ENCODE assay signal across 25 mouse cellular contexts in the genomic region with DNA sequence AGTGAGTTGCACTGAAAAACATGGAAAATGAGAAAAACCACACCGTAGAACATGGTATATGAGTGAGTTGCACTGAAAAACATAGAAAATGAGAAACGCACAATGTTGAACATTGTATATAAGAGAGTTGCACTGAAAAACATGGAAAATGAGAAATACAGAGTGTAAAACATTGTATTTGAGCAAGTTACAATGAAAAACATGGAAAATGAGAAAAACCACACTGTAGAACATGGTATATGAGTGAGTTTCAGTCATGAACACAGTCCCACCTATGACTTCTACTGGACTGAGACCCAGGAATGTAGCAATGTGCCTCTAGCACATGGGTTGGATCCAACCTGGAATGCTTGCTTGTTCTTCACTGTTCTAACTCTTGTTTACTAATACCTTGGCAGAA.
"Had no signal": no experiment of that assay in that cellular context is flagged by ENCODE, and none has a peak within 500 bp of the region (broad histone marks: within the 10 kb centered on the region; RNA-seq: fewer than 3 reads in every experiment).

No protein-coding gene starts in this region.

- ATAC-seq: hindbrain, postnatal 0 days; intestine, embryonic 16.5 days; liver, embryonic 12.5 days had no signal

- H3K4me3 ChIP-seq: gastrocnemius, adult 2 months; heart, embryonic 10.5 days; heart, embryonic 13.5 days; heart, embryonic 15.5 days; hindbrain, embryonic 13.5 days; hindbrain, embryonic 15.5 days; kidney, embryonic 15.5 days; limb, embryonic 13.5 days; limb, embryonic 15.5 days; liver, embryonic 12.5 days had no signal

- DNase-seq: gastrocnemius, adult 2 months; gastrocnemius, postnatal 14 days; heart, adult 18-20 months; heart, postnatal 14 days; heart, postnatal 36 days; kidney, adult 11 months; kidney, adult 2 months; kidney, adult 9 months; kidney, postnatal 14 days; layer of hippocampus, adult 9-11 months; layer of hippocampus, postnatal 36 days; left cerebral cortex, postnatal 4 days had no signal

- H3K4me2 ChIP-seq: heart, embryonic 13.5 days; heart, embryonic 15.5 days; hindbrain, embryonic 13.5 days; hindbrain, embryonic 15.5 days; kidney, embryonic 15.5 days; limb, embryonic 13.5 days; limb, embryonic 15.5 days; liver, embryonic 12.5 days had no signal

- H3K9me3 ChIP-seq: heart, embryonic 10.5 days; heart, embryonic 13.5 days; heart, embryonic 15.5 days; hindbrain, embryonic 13.5 days; hindbrain, embryonic 15.5 days; kidney, embryonic 15.5 days; limb, embryonic 13.5 days; limb, embryonic 15.5 days; liver, embryonic 12.5 days had no signal

- H3K36me3 ChIP-seq: heart, embryonic 10.5 days; heart, embryonic 13.5 days; heart, embryonic 15.5 days; hindbrain, embryonic 13.5 days; hindbrain, embryonic 15.5 days; kidney, embryonic 15.5 days; limb, embryonic 13.5 days; limb, embryonic 15.5 days; liver, embryonic 12.5 days had no signal

- H3K27me3 ChIP-seq: heart, embryonic 13.5 days; heart, embryonic 15.5 days; hindbrain, embryonic 13.5 days; hindbrain, embryonic 15.5 days; kidney, embryonic 15.5 days; limb, embryonic 13.5 days; limb, embryonic 15.5 days; liver, embryonic 12.5 days had no signal

- H3K27ac ChIP-seq: gastrocnemius, adult 2 months; heart, embryonic 10.5 days; heart, embryonic 13.5 days; heart, embryonic 15.5 days; hindbrain, embryonic 13.5 days; hindbrain, embryonic 15.5 days; hindbrain, postnatal 0 days; kidney, embryonic 15.5 days; kidney, postnatal 0 days; limb, embryonic 13.5 days; limb, embryonic 15.5 days; liver, embryonic 12.5 days; liver, embryonic 14.5 days had no signal

- H3K4me1 ChIP-seq: heart, embryonic 10.5 days; heart, embryonic 13.5 days; heart, embryonic 15.5 days; hindbrain, embryonic 13.5 days; hindbrain, embryonic 15.5 days; kidney, embryonic 15.5 days; limb, embryonic 13.5 days; limb, embryonic 15.5 days; liver, embryonic 12.5 days had no signal

- H3K9ac ChIP-seq: heart, embryonic 13.5 days; heart, embryonic 15.5 days; hindbrain, embryonic 13.5 days; hindbrain, embryonic 15.5 days; kidney, embryonic 15.5 days; limb, embryonic 13.5 days; limb, embryonic 15.5 days; liver, embryonic 12.5 days; liver, embryonic 14.5 days had no signal
